Mouse (Mus musculus): ENCODE data around the gene Unc13b. TPM values are rescaled to one million over a fixed set of nuclear protein-coding genes. Genes with fewer than 3 reads are reported as not detected.
"Not testable (repeated sequence)": the region's sequence is repeated elsewhere in the genome, so short reads cannot be mapped to it uniquely, and the experiment has no call there.

Unc13b gene
- polyA plus RNA-seq, 1 experiment from 2014 or later: 0.36 TPM

- no peak overlapping the region for H3K4me3 ChIP-seq (ENCODE audit: inconsistent target)
- H3K79me2 ChIP-seq (ENCODE audit: inconsistent target): no peaks in the 10 kb centered on the region
- no peak overlapping the region for H3K27ac ChIP-seq
- no peaks in the 10 kb centered on the region for H3K36me3 ChIP-seq (ENCODE audit: inconsistent target)
- WGBS (ENCODE audit: missing documents): 95% methylated on average over 4 of the region's 4 CpGs
Observed at GRCm38 (mm10) chr4:43091183-43091582, 32.4 kb downstream of the Unc13b start.

GRCm38 (mm10) chr4:43113491-43113890, 54.7 kb downstream of the Unc13b start:
- Histone ChIP-seq H3K79me2 (ENCODE audit: inconsistent target) (no peaks in the 10 kb centered on the region), H3K27ac (no peak overlapping the region), H3K4me3 (ENCODE audit: inconsistent target) (no peak overlapping the region), H3K36me3 (ENCODE audit: inconsistent target) (no peaks in the 10 kb centered on the region)

DNA sequence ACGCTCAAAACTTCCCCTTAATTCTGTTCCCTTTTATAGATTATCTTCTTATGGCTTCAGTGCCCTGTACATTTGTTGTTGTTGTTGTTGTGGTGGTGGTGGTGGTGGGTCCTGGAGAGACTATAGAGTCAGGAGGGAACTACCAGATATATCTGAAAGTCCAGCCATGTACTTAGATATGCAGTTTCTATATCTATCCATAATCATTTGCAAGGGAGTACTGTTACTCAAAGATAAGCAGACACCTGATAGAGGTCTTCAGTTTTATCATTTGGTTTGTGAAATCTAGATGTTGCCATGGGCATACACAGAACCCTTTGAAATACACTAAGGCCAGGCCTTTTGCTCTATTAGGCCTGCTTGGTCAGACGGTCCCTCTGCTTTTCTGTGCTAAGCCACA, 55.8 kb downstream of the Unc13b start:
- H3K36me3 ChIP-seq (ENCODE audit: inconsistent target): no peaks in the 10 kb centered on the region
- H3K4me3 ChIP-seq (ENCODE audit: inconsistent target): no peak overlapping the region
- no peaks in the 10 kb centered on the region for H3K79me2 ChIP-seq (ENCODE audit: inconsistent target)
- 69% methylated on average over 2 of the region's 2 CpGs for WGBS (ENCODE audit: missing documents)
- no peak overlapping the region for H3K27ac ChIP-seq

- H3K4me3 ChIP-seq (ENCODE audit: inconsistent target): no peak overlapping the region
- H3K79me2 ChIP-seq (ENCODE audit: inconsistent target): no peaks in the 10 kb centered on the region
- WGBS (ENCODE audit: missing documents): 11% methylated on average over 2 of the region's 2 CpGs
- H3K36me3 ChIP-seq (ENCODE audit: inconsistent target): no peaks in the 10 kb centered on the region
- no peak overlapping the region for H3K27ac ChIP-seq
Observed at GRCm38 (mm10) chr4:43114946-43115345, 56.2 kb downstream of the Unc13b start.

DNA sequence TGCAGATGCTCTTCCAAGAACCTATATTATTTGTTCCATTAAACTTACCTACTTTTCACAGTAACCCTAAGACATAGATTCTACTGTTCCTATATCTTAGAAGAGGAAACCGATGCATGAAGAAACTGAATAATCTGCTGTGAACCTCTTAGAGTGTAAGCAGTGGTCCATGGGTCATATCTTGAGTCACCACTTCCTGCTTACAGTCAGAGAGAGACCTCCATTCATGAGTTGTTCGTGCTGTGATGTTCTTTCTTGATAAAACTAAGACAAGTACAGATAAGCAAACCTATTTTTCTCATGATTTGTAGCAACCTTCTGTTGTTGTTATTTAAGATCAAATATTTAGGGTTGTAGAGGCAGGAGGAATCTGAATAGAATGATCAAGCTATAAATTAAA, 57.5 kb downstream of the Unc13b start:
- 52% methylated on average over 2 of the region's 2 CpGs for WGBS (ENCODE audit: missing documents)
- Histone ChIP-seq H3K36me3 (ENCODE audit: inconsistent target) (no peaks in the 10 kb centered on the region), H3K4me3 (ENCODE audit: inconsistent target) (no peak overlapping the region), H3K79me2 (ENCODE audit: inconsistent target) (no peaks in the 10 kb centered on the region), H3K27ac (no peak overlapping the region)

DNA sequence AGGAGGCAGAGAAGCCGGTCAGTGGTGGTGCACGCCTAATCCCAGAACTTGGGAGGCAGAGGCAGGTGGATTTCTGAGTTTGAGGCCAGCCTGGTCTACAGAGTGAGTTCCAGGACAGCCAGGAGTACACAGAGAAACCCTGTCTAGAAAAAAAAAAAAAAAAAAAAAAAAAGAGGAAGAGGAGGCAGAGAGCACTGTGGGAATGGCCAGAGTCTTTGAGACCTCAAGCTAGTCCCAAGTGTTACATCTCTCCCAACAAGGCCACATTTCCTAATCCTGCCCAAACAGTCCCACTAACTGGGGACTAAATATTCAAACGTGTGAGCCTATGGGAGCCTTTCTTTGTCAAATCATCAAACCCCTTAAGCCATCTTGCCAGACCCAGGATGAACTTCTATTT, 71.0 kb downstream of the Unc13b start:
- no peaks in the 10 kb centered on the region for H3K79me2 ChIP-seq (ENCODE audit: inconsistent target)
- H3K36me3 ChIP-seq (ENCODE audit: inconsistent target): no peaks in the 10 kb centered on the region
- no peak overlapping the region for H3K27ac ChIP-seq
- WGBS (ENCODE audit: missing documents): 100% methylated on average over 3 of the region's 3 CpGs
- no peak overlapping the region for H3K4me3 ChIP-seq (ENCODE audit: inconsistent target)

- Histone ChIP-seq H3K36me3 (ENCODE audit: inconsistent target) (no peaks in the 10 kb centered on the region), H3K27ac (no peak overlapping the region), H3K79me2 (ENCODE audit: inconsistent target) (no peaks in the 10 kb centered on the region), H3K4me3 (ENCODE audit: inconsistent target) (no peak overlapping the region)
- 100% methylated on average over 1 of the region's 1 CpGs for WGBS (ENCODE audit: missing documents)
Observed at GRCm38 (mm10) chr4:43142610-43143009, 83.9 kb downstream of the Unc13b start.

GRCm38 (mm10) chr4:43152413-43152812, 93.7 kb downstream of the Unc13b start:
- H3K27ac ChIP-seq; H3K36me3 ChIP-seq (ENCODE audit: inconsistent target); H3K79me2 ChIP-seq (ENCODE audit: inconsistent target); H3K4me3 ChIP-seq (ENCODE audit: inconsistent target): not testable (repeated sequence)
- WGBS (ENCODE audit: missing documents): 100% methylated on average over 4 of the region's 4 CpGs

GRCm38 (mm10) chr4:43160045-43160444, 101.3 kb downstream of the Unc13b start:
- Histone ChIP-seq H3K27ac (no peak overlapping the region), H3K4me3 (ENCODE audit: inconsistent target) (no peak overlapping the region), H3K79me2 (ENCODE audit: inconsistent target) (no peaks in the 10 kb centered on the region), H3K36me3 (ENCODE audit: inconsistent target) (no peaks in the 10 kb centered on the region)
- 74% methylated on average over 3 of the region's 3 CpGs for WGBS (ENCODE audit: missing documents)

DNA sequence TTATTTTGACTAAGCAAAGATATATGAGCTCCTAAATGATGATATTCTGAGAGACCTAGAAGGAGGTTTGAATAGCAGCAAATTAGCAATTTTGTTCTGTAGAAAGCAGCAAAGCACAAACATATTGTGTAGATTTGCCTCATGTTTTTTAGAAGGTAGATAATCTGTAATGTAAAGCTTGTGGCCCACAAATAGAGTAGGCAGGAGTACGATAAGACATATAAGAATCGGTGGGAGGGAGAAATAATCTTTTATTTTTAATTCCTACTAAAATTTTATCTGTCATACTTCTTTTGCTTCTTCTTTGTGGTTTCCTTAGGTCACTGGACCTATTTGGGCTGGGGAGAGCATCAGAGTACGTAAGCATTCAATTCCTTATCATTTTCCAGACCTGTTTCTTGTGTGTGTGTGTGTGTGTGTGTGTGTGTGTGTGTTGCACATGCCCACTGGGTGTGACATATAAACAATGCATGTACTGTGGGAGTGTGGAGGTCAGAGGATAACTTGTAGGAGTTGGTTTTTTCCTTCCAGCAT, 102.4 kb downstream of the Unc13b start:
- no peaks in the 10 kb centered on the region for H3K36me3 ChIP-seq (ENCODE audit: inconsistent target)
- WGBS (ENCODE audit: missing documents): 81% methylated on average over 3 of the region's 3 CpGs

GRCm38 (mm10) chr4:43163205-43163604, 104.5 kb downstream of the Unc13b start:
- 72% methylated on average over 3 of the region's 3 CpGs for WGBS (ENCODE audit: missing documents)

More for the DNA sequence above, 102.4 kb downstream of the Unc13b start:
- Histone ChIP-seq H3K79me2 (ENCODE audit: inconsistent target) (no peaks in the 10 kb centered on the region), H3K27ac (no peak overlapping the region), H3K4me3 (ENCODE audit: inconsistent target) (no peak overlapping the region)

DNA sequence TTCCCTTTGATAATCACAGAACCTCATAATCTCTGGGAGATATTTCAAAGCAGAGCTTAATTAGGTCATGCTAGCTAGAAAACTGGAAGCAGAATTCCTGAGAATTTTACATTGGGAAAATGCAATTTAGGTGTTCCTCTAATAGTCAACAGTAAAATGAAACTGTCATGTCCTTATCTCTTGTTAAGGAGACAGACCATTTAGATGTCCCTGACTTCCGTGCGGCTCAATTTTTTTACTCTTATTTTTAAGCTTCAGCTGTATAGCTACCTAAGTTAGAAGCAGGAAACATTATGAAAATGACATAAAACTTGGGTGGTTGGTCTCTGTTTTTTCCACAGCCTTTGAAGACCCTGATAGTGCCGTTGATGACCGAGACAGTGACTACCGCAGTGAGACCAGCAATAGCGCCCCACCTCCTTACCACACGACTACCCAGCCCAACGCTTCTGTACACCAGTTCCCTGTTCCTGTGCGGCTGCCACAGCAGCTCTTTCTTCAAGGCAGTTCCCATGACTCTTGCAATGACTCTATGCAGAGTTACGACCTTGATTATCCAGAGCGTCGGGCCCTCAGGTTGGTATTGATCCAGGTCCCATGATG, 106.8 kb downstream of the Unc13b start:
- Histone ChIP-seq H3K27ac (no peak overlapping the region), H3K4me3 (ENCODE audit: inconsistent target) (no peak overlapping the region), H3K79me2 (ENCODE audit: inconsistent target) (no peaks in the 10 kb centered on the region), H3K36me3 (ENCODE audit: inconsistent target) (no peaks in the 10 kb centered on the region)
- WGBS (ENCODE audit: missing documents): 90% methylated on average over 12 of the region's 12 CpGs

More at GRCm38 (mm10) chr4:43163205-43163604, 104.5 kb downstream of the Unc13b start:
- H3K36me3 ChIP-seq (ENCODE audit: inconsistent target): no peaks in the 10 kb centered on the region
- H3K4me3 ChIP-seq (ENCODE audit: inconsistent target): no peak overlapping the region
- no peaks in the 10 kb centered on the region for H3K79me2 ChIP-seq (ENCODE audit: inconsistent target)
- no peak overlapping the region for H3K27ac ChIP-seq

- Histone ChIP-seq H3K27ac (no peak overlapping the region), H3K79me2 (ENCODE audit: inconsistent target) (no peaks in the 10 kb centered on the region), H3K4me3 (ENCODE audit: inconsistent target) (no peak overlapping the region), H3K36me3 (ENCODE audit: inconsistent target) (no peaks in the 10 kb centered on the region)
- 88% methylated on average over 3 of the region's 3 CpGs for WGBS (ENCODE audit: missing documents)
Observed at GRCm38 (mm10) chr4:43170028-43170427, 111.3 kb downstream of the Unc13b start.

DNA sequence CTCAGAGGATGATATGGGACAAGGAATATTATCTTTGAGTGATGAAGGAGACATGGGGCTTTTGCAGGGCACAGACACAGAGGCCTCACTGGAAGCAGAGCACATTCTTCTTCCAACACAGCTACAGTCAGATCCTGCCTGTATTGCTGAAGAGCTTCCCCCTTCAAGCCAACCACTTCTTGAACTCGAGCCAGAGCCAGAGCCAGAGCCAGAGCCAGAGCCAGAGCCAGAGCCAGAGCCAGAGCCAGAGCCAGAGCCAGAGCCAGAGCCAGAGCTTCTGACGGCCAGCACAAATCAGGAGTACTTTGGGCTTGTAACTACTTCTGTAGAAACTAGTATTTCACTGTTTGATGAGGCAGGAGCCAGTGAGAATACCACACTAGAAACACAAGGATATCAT, 118.4 kb downstream of the Unc13b start:
- Histone ChIP-seq H3K4me3 (ENCODE audit: inconsistent target) (no peak overlapping the region), H3K79me2 (ENCODE audit: inconsistent target) (no peaks in the 10 kb centered on the region), H3K27ac (no peak overlapping the region), H3K36me3 (ENCODE audit: inconsistent target) (no peaks in the 10 kb centered on the region)
- WGBS (ENCODE audit: missing documents): 83% methylated on average over 2 of the region's 2 CpGs

DNA sequence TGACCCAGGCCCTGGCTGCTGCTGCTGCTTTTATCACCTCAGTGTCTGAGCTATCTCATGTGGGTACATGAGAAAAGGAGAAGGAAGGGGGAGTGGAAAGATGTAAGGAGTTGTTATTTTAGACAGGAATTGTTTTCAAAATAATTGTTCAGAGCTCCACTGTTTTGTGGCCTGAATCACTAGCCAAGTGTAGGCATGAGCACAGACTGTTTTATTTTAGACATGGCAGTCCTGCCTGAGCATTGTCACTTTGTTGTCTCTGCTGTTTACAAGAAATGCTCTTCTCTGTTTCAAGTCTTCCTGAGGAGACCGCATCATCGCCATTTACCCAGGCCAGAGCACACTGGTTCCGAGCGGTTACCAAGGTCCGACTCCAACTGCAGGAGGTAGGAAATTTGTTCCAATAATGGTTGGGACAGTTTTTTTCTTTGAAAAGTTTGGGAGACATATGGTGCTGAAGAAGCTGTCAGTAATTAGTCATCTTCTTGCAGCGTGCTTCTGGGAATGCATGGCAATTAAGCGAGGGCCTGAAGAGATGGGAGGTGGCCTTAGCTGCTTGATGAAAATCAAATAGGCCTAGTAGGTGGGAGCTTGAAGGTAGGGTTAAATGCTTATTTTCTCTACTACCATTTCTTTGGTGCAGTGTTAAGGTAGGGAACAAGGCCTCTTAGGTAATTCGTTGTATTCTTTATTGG, 123.9 kb downstream of the Unc13b start:
- Histone ChIP-seq H3K27ac (no peak overlapping the region), H3K79me2 (ENCODE audit: inconsistent target) (no peaks in the 10 kb centered on the region), H3K36me3 (ENCODE audit: inconsistent target) (no peaks in the 10 kb centered on the region), H3K4me3 (ENCODE audit: inconsistent target) (no peak overlapping the region)
- 94% methylated on average over 8 of the region's 8 CpGs for WGBS (ENCODE audit: missing documents)

Measured in macrophage (primary cell).